Mouse (Mus musculus): ENCODE measurements around the gene Mbd3. TPM values are rescaled to one million over a fixed set of nuclear protein-coding genes. Genes with fewer than 3 reads are reported as not detected.

The Mbd3 gene
- polyA plus RNA-seq, 1 experiment from 2014 or later = 87.4 TPM

- Histone ChIP-seq H3K9me3 (replicated peaks) (no peaks in the 10 kb centered on the region), H3K27me3 (peaks cover 78% of the 10 kb centered on the region), H3K9ac (no peak overlapping the region), H3K4me3 (replicated peaks) (no peak overlapping the region), H3K4me1 (replicated peaks) (peaks cover 5% of the 10 kb centered on the region; the same call in 1 of the 2 replicates), H3K4me2 (no peak overlapping the region), H3K27ac (no peak overlapping the region), H3K36me3 (no peaks in the 10 kb centered on the region)
- WGBS (ENCODE audit: insufficient replicate concordance) = 43% methylated on average over 5 of the region's 5 CpGs
- ATAC-seq (ENCODE audit: low read depth) (no peak), DNase-seq (no peak)
These were observed 31.4 kb downstream of the Mbd3 start for GRCm38 (mm10) chr10:80367954-80368353.

GRCm38 (mm10) chr10:80365736-80366135 is 33.6 kb downstream of the Mbd3 start:
- H3K27ac ChIP-seq = no peak overlapping the region
- H3K4me1 ChIP-seq (replicated peaks) = no peaks in the 10 kb centered on the region
- DNase-seq = no peak
- H3K4me2 ChIP-seq = no peak overlapping the region
- no peak overlapping the region for H3K4me3 ChIP-seq (replicated peaks)
- no peaks in the 10 kb centered on the region for H3K9me3 ChIP-seq (replicated peaks)
- ATAC-seq (ENCODE audit: low read depth) = no peak
- no peak overlapping the region for H3K9ac ChIP-seq
- H3K27me3 ChIP-seq = peaks cover 70% of the 10 kb centered on the region
- no peaks in the 10 kb centered on the region for H3K36me3 ChIP-seq
- WGBS (ENCODE audit: insufficient replicate concordance) = 41% methylated on average over 6 of the region's 6 CpGs

- Histone ChIP-seq H3K4me2 (no peak overlapping the region), H3K9ac (no peak overlapping the region), H3K27me3 (peaks cover 90% of the 10 kb centered on the region)
These were observed 35.6 kb downstream of the Mbd3 start for GRCm38 (mm10) chr10:80363734-80364133.

GRCm38 (mm10) chr10:80357994-80358639 is 41.2 kb downstream of the Mbd3 start:
- Histone ChIP-seq H3K4me1 (replicated peaks) (peaks cover 19% of the 10 kb centered on the region), H3K4me3 (replicated peaks) (peak overlapping the region; percentile 15; the same call in 1 of the 2 replicates), H3K27ac (no peak overlapping the region), H3K36me3 (no peaks in the 10 kb centered on the region), H3K4me2 (peak overlapping the region; percentile 33), H3K9me3 (replicated peaks) (no peaks in the 10 kb centered on the region), H3K27me3 (peaks cover 92% of the 10 kb centered on the region), H3K9ac (no peak overlapping the region)
- 9% methylated on average over 31 of the region's 31 CpGs for WGBS (ENCODE audit: insufficient replicate concordance)
- DNase-seq (no peak), ATAC-seq (ENCODE audit: low read depth) (no peak)

More at GRCm38 (mm10) chr10:80363734-80364133, 35.6 kb downstream of the Mbd3 start:
- DNase-seq (no peak), ATAC-seq (ENCODE audit: low read depth) (no peak)
- H3K4me1 ChIP-seq (replicated peaks) = no peaks in the 10 kb centered on the region
- H3K36me3 ChIP-seq = no peaks in the 10 kb centered on the region
- no peak overlapping the region for H3K4me3 ChIP-seq (replicated peaks)
- 46% methylated on average over 6 of the region's 6 CpGs for WGBS (ENCODE audit: insufficient replicate concordance)
- H3K27ac ChIP-seq = no peak overlapping the region
- H3K9me3 ChIP-seq (replicated peaks) = no peaks in the 10 kb centered on the region

GRCm38 (mm10) chr10:80357336-80357735 is 42.0 kb downstream of the Mbd3 start:
- Histone ChIP-seq H3K27me3 (peaks cover 92% of the 10 kb centered on the region), H3K4me2 (0 out of 2 replicates have a peak overlapping the region, but pooled peaks have one; percentile 33), H3K9ac (no peak overlapping the region), H3K9me3 (replicated peaks) (no peaks in the 10 kb centered on the region), H3K4me3 (replicated peaks) (no peak overlapping the region), H3K4me1 (replicated peaks) (peaks cover 26% of the 10 kb centered on the region), H3K36me3 (no peaks in the 10 kb centered on the region), H3K27ac (no peak overlapping the region)
- DNase-seq = no peak
- no peak for ATAC-seq (ENCODE audit: low read depth)
- WGBS (ENCODE audit: insufficient replicate concordance) = 27% methylated on average over 7 of the region's 7 CpGs

GRCm38 (mm10) chr10:80356737-80357136 is 42.6 kb downstream of the Mbd3 start:
- Histone ChIP-seq H3K4me3 (replicated peaks) (peak overlapping the region; percentile 30), H3K4me2 (peak overlapping the region; percentile 32), H3K9me3 (replicated peaks) (no peaks in the 10 kb centered on the region), H3K27ac (no peak overlapping the region), H3K36me3 (no peaks in the 10 kb centered on the region), H3K9ac (no peak overlapping the region), H3K27me3 (peaks cover 96% of the 10 kb centered on the region), H3K4me1 (replicated peaks) (peaks cover 32% of the 10 kb centered on the region)
- ATAC-seq (ENCODE audit: low read depth) (no peak), DNase-seq (no peak)
- 3% methylated on average over 34 of the region's 34 CpGs for WGBS (ENCODE audit: insufficient replicate concordance)

- ATAC-seq (ENCODE audit: low read depth) = no peak
- H3K27me3 ChIP-seq = peaks cover 100% of the 10 kb centered on the region
- peaks cover 35% of the 10 kb centered on the region for H3K4me1 ChIP-seq (replicated peaks)
- H3K9me3 ChIP-seq (replicated peaks) = no peaks in the 10 kb centered on the region
- no peak within 1 kb of the TSS for H3K9ac ChIP-seq
- H3K27ac ChIP-seq = no peak within 1 kb of the TSS
- WGBS (ENCODE audit: insufficient replicate concordance) = 2% methylated on average over 52 of the region's 53 CpGs
- no peak for DNase-seq
- H3K4me3 ChIP-seq (replicated peaks) = peak within 1 kb of the TSS; percentile 30
- peak within 1 kb of the TSS; percentile 32 for H3K4me2 ChIP-seq
- H3K36me3 ChIP-seq = no peaks in the 10 kb centered on the region
These were observed 43.2 kb downstream of the Mbd3 start, which contains the start of gene Plk5 for GRCm38 (mm10) chr10:80356001-80356682. Plk5 (plus strand) TSS chr10:80356459.

GRCm38 (mm10) chr10:80355431-80355830 is 43.9 kb downstream of the Mbd3 start:
- no peak overlapping the region for H3K27ac ChIP-seq
- H3K9ac ChIP-seq = no peak overlapping the region
- peaks cover 100% of the 10 kb centered on the region for H3K27me3 ChIP-seq
- WGBS (ENCODE audit: insufficient replicate concordance) = 13% methylated on average over 9 of the region's 9 CpGs
- H3K9me3 ChIP-seq (replicated peaks) = no peaks in the 10 kb centered on the region
- ATAC-seq (ENCODE audit: low read depth) (no peak), DNase-seq (no peak)
- no peak overlapping the region for H3K4me3 ChIP-seq (replicated peaks)
- H3K4me1 ChIP-seq (replicated peaks) = peaks cover 40% of the 10 kb centered on the region
- H3K36me3 ChIP-seq = no peaks in the 10 kb centered on the region
- no peak overlapping the region for H3K4me2 ChIP-seq

GRCm38 (mm10) chr10:80352727-80353126 is 46.6 kb downstream of the Mbd3 start:
- 20% methylated on average over 8 of the region's 8 CpGs for WGBS (ENCODE audit: insufficient replicate concordance)

GRCm38 (mm10) chr10:80351896-80352295 is 47.5 kb downstream of the Mbd3 start:
- H3K9ac ChIP-seq = no peak overlapping the region
- no peaks in the 10 kb centered on the region for H3K9me3 ChIP-seq (replicated peaks)
- H3K4me3 ChIP-seq (replicated peaks) = no peak overlapping the region
- no peaks in the 10 kb centered on the region for H3K36me3 ChIP-seq
- H3K4me2 ChIP-seq = no peak overlapping the region
- DNase-seq (no peak), ATAC-seq (ENCODE audit: low read depth) (no peak)
- peaks cover 98% of the 10 kb centered on the region for H3K27me3 ChIP-seq
- WGBS (ENCODE audit: insufficient replicate concordance) = 21% methylated on average over 11 of the region's 11 CpGs
- H3K4me1 ChIP-seq (replicated peaks) = peaks cover 54% of the 10 kb centered on the region
- no peak overlapping the region for H3K27ac ChIP-seq

More at GRCm38 (mm10) chr10:80352727-80353126, 46.6 kb downstream of the Mbd3 start:
- Histone ChIP-seq H3K9ac (0 out of 2 replicates have a peak overlapping the region, but pooled peaks have one; percentile 9), H3K9me3 (replicated peaks) (no peaks in the 10 kb centered on the region), H3K27me3 (peaks cover 99% of the 10 kb centered on the region), H3K36me3 (no peaks in the 10 kb centered on the region), H3K4me1 (replicated peaks) (peaks cover 53% of the 10 kb centered on the region), H3K27ac (no peak overlapping the region), H3K4me2 (no peak overlapping the region), H3K4me3 (replicated peaks) (no peak overlapping the region)
- ATAC-seq (ENCODE audit: low read depth) (no peak), DNase-seq (no peak)

- H3K9me3 ChIP-seq (replicated peaks) = no peaks in the 10 kb centered on the region
- peaks cover 96% of the 10 kb centered on the region for H3K27me3 ChIP-seq
- H3K4me1 ChIP-seq (replicated peaks) = peaks cover 59% of the 10 kb centered on the region
- no peaks in the 10 kb centered on the region for H3K36me3 ChIP-seq
- peak; percentile 78 for ATAC-seq (ENCODE audit: low read depth)
- no peak overlapping the region for H3K9ac ChIP-seq
- H3K27ac ChIP-seq = no peak overlapping the region
- 1% methylated on average over 7 of the region's 7 CpGs for WGBS (ENCODE audit: insufficient replicate concordance)
- H3K4me2 ChIP-seq = no peak overlapping the region
- DNase-seq = peak; percentile 81
- no peak overlapping the region for H3K4me3 ChIP-seq (replicated peaks)
These were observed 49.1 kb downstream of the Mbd3 start for GRCm38 (mm10) chr10:80350292-80350691.
